Mouse (Mus musculus) embryonic fibroblast, embryonic 13.5 days (primary cell): Measurements from ENCODE around the gene Slc25a39.

Experiments used
- CTCF ChIP-seq: IDR thresholded peaks from 2 replicates; pipeline ENCODE4 v1.5.1; 2011; ENCODE audit warnings: mild to moderate bottlenecking, control low read depth, low read length, moderate library complexity, borderline replicate concordance; ENCODE audit not compliant: insufficient read depth
- POLR2A ChIP-seq: IDR thresholded peaks from 2 replicates; pipeline ENCODE4 v1.6.1; 2011; ENCODE audit warnings: low read depth, mild to moderate bottlenecking, control low read depth, low read length, moderate library complexity

DNA sequence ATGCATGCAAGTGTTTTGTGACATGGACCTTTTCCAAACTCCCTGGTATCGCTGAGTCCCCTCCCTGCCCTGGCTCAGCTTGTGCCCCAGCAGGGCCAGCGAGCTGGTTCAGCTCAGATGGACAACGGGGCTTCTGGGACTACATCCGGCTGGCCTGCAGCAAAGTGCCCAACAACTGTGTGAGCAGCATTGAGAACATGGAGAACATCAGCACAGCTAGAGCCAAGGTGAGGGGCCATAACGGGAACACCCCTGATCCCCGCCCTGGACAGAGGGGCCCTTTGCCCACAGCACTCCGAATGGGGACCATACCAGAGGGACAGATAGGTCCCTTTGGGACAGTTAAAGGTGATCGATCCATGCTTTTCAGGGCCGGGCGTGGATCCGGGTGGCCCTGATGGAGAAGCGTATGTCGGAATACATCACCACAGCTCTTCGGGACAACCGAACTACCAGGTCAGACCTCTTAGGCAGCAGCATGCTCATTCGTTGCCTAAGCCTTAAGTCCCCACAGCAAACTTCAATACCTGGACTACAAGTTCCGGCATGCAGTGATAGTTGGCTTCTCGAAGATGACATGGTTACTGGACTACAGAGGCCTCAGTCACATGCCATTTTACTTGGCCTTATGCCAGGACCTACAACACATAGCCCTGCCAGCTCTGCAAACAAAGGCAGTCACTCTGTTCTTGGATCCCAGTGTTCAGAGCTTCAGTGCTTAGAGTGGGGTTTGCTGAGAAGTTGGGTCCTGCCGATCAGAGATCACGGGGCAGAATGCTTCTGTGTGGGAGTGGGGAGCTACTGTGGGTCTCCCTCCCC is 9.5 kb downstream of the Slc25a39 start:
- TF ChIP-seq CTCF (no peak), POLR2A (no peak)
